Mouse (Mus musculus) bone marrow macrophage, adult 2 months (primary cell): Measurements from ENCODE around the gene Tceanc2.

Source experiments
- CTCF ChIP-seq: IDR thresholded peaks from 2 replicates; pipeline ENCODE4 v1.5.1; 2012; ENCODE audit warnings: low read depth, mild to moderate bottlenecking, low read length, moderate library complexity
- POLR2A ChIP-seq: IDR thresholded peaks from 2 replicates; pipeline ENCODE4 v1.6.1; 2012; ENCODE audit warnings: mild to moderate bottlenecking, low read depth, low read length, borderline replicate concordance

DNA sequence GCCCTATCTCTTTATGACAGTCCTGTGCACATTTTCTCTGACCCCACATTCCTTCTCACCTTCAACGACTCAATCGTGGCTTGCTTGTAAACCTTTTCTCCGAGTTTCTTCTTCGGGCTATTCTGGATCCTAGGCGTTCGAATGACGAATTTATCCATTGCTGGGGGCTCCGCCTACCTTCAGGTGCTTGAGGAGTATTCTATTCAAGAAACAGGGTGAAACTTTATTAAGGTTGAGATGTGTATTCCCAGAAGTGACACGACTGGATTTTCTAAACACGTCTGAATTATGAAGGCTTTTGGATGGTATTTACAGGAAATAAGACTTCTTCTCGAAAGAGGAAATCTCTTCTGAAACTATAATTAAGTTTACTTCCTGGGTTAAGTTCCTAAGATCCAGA, 1.4 kb downstream of the Tceanc2 start:
- TF ChIP-seq CTCF (no peak), POLR2A (no peak)
